Mouse (Mus musculus): ENCODE measurements around the gene Igfbp5.

Gene Igfbp5

DNA sequence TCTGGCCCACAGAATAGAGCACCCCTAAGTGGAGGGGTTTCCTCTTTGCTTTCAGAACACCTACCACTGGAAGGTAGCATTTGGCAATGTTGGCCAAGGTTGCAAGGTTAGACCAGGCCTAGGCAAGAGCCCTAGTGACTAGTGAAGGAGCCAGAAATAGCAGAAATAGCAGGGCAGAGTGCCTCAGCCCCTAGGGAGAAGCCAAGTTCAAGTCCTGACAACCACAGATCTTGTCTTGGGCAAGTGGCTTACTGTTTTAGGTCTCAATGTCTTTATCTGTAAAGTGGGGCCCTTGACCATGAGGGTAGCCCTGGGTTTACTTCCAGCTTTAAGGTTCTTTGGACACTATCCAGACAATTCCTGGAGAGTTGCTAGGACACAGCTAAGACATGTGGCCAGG lies 5.4 kb downstream of the Igfbp5 start:
- in situ Hi-C loops (cut with MboI, MseI): loop anchor here (10.0 kb wide), 1 partner anchor 986 kb away; no protein-coding TSS in a partner anchor

DNA sequence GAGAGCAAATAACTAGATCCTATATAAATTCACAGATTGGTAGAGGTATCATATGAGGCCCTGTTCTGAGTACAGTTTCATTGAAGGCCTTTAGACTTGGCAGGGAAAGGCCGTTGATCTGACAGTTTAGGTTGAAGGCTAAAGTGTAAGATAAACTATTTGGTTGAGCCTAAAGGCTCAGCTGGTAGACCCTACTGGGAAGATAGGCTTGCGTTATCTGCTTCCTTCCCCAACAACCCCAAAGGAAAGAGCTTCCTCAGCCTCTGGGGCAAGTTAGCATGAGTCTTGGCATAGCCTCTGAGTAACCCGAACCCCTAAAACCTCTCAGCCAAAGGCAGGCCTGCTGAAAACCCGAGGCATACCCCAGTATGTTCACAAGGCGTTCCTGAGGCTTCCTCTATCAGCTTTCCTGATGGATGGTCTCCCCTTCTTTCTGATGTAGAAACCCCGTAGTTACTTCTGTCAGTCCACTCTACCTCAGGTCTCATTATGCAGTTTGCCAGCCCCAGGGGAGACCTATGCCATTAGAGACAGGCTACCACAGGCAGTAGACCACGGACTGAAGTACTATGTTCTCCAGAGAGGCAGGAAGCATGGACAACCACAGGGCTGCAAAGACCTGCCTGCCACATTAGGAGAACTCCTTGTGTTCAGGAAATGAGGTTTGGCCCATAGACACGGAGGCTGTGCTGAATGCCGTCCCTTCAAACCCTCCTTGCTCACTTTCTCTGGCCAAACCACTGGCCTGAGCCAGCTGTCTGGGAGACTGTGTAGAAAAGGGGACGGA lies 6.1 kb downstream of the Igfbp5 start:
- in situ Hi-C loops (cut with MboI, MseI): loop anchor here (10.0 kb wide), 1 partner anchor 986 kb away; no protein-coding TSS in a partner anchor

- in situ Hi-C loops (cut with MboI, MseI): loop anchor here (10.0 kb wide), 1 partner anchor 987 kb away; no protein-coding TSS in a partner anchor
Observed at GRCm38 (mm10) chr1:72867346-72867745, 7.3 kb downstream of the Igfbp5 start.

- in situ Hi-C loops (cut with MboI, MseI): loop anchor here (10.0 kb wide), 1 partner anchor 988 kb away; no protein-coding TSS in a partner anchor
Observed at GRCm38 (mm10) chr1:72866417-72866816, 8.3 kb downstream of the Igfbp5 start.

GRCm38 (mm10) chr1:72865900-72866299 lies 8.8 kb downstream of the Igfbp5 start:
- in situ Hi-C loops (cut with MboI, MseI): loop anchor here (10.0 kb wide), 1 partner anchor 989 kb away; no protein-coding TSS in a partner anchor

GRCm38 (mm10) chr1:72864272-72864671 lies 10.4 kb downstream of the Igfbp5 start:
- in situ Hi-C loops (cut with MboI, MseI): loop anchor here (5.0 to 10.0 kb wide), 2 partner anchors 958 to 991 kb away; no protein-coding TSS in a partner anchor

GRCm38 (mm10) chr1:72863692-72864091 lies 11.0 kb downstream of the Igfbp5 start:
- in situ Hi-C loops (cut with MboI, MseI): loop anchor here (5.0 to 10.0 kb wide), 2 partner anchors 959 to 991 kb away; no protein-coding TSS in a partner anchor

DNA sequence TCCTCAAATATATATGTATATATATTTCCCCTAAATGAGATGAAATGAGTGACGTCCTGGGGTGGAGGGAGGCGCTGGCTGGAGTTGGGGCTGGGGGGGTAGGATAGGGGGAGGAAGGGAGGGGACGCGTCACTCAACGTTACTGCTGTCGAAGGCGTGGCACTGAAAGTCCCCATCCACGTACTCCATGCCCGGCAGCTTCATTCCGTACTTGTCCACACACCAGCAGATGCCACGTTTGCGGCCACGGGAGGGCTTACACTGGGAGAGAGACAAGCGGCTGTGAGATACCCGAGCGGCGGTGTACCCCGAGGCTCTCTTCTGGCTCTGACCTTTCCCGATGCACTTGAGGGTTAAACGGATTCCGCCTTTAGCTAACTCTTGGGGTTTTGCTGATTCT lies 12.4 kb downstream of the Igfbp5 start:
- in situ Hi-C loops (cut with MboI, MseI): loop anchor here (5.0 to 10.0 kb wide), 2 partner anchors 960 to 993 kb away; no protein-coding TSS in a partner anchor

- in situ Hi-C loops (cut with MboI, MseI): loop anchor here (5.0 to 10.0 kb wide), 2 partner anchors 961 to 993 kb away; no protein-coding TSS in a partner anchor
Observed at GRCm38 (mm10) chr1:72861702-72862101, 13.0 kb downstream of the Igfbp5 start.

- in situ Hi-C loops (cut with MboI, MseI): loop anchor here (5.0 to 10.0 kb wide), 2 partner anchors 962 to 994 kb away; no protein-coding TSS in a partner anchor
Observed at GRCm38 (mm10) chr1:72860502-72860901, 14.2 kb downstream of the Igfbp5 start.

GRCm38 (mm10) chr1:72859963-72860362 lies 14.7 kb downstream of the Igfbp5 start:
- in situ Hi-C loops (cut with MboI, MseI): loop anchor here (5.0 to 10.0 kb wide), 2 partner anchors 962 to 995 kb away; no protein-coding TSS in a partner anchor

DNA sequence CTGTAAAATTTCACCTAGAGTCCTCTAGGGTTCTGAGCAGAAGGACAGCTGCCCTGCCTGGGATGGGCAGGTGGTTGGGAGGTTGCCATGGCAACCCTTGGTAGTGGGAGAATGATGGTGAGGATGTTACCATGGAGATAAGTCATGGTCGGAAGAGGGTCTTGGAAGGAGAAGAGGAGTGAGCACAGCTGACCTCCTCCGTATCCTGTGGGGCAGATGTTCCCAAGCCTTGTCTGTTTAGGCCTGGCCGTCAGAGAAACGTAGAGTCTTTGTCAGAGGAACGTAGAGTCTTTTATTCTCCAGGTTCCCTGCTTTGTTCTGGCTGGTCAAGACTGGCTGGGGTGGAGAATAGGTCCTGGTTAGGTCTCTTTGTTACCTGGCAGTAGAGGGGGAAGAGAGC lies 15.8 kb downstream of the Igfbp5 start:
- in situ Hi-C loops (cut with MboI, MseI): no loop called here

DNA sequence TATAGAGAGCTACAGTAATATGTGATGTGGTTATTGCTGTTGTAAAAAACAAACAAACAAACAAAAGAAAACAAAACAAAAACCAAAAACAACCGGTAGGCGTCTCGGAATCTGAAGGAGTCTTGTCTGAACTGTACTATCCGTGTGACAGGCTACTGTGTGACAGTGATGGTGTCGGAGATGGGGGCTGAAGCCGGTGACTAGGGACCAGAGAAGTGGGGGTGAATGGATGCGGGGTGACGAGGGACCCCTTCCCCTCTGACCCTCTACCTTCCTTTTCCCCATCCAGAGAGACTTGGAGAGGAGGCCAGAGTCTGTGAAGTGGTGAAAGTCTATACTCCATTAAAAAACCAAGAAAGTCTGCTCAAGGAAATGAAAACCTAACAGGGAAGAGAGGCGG lies 16.4 kb downstream of the Igfbp5 start:
- in situ Hi-C loops (cut with MboI, MseI): no loop called here

GRCm38 (mm10) chr1:72857631-72858030 lies 17.1 kb downstream of the Igfbp5 start:
- in situ Hi-C loops (cut with MboI, MseI): no loop called here

GRCm38 (mm10) chr1:72857142-72857541 lies 17.5 kb downstream of the Igfbp5 start:
- in situ Hi-C loops (cut with MboI, MseI): no loop called here

- in situ Hi-C loops (cut with MboI, MseI): no loop called here
Observed at GRCm38 (mm10) chr1:72856209-72856909, 18.3 kb downstream of the Igfbp5 start.

- in situ Hi-C loops (cut with MboI, MseI): no loop called here
Observed at GRCm38 (mm10) chr1:72855729-72856128, 19.0 kb downstream of the Igfbp5 start.

DNA sequence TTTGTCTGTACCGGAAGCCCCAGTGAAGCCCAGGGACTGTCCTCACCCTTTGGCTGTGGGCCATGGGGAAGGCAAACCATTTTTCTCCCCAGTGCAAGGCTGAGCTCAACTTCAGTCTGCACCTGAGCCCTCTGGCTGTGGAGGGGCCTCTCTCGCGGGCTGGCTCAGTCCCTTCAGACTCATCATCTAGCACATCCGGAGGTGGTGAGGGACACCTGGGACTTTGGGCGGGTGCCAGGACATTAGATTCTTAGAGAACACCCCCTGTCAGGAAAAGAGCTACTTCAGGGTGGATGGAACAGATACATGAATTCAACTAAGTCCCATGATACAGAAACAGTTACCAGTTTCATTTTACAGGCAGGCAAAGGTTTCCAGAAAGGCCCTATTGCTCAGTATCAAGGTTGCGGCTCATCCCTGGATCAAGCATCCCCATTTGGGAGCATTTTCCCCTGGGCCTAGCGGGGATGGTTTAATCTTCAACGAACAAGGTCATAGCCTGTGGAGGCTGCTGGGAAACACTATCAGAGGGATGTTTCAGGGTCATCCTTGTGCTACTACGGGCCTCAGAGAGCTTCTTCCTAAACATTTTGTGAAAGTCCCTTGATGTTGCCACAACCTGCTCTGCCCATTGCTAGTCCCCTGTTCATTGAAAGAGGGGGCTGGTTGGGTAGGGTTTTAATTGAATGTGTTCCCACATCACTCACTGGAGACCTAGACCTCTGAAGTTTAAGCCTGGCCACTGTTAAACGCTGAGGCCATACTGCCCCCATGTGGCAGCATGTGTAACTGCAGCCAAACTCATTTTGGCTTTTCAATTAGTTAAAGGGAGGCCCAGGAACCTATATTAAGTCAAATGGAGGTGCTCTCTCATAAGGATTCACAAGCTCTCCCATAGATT lies 20.1 kb downstream of the Igfbp5 start:
- in situ Hi-C loops (cut with MboI, MseI): loop anchor here (5.0 kb wide), 1 partner anchor 137 kb away; no protein-coding TSS in a partner anchor

GRCm38 (mm10) chr1:72853759-72854158 lies 20.9 kb downstream of the Igfbp5 start:
- in situ Hi-C loops (cut with MboI, MseI): loop anchor here (5.0 kb wide), 1 partner anchor 136 kb away; no protein-coding TSS in a partner anchor

- in situ Hi-C loops (cut with MboI, MseI): no loop called here
Observed at GRCm38 (mm10) chr1:72849037-72849436, 25.6 kb downstream of the Igfbp5 start.

- in situ Hi-C loops (cut with MboI, MseI): no loop called here
Observed at GRCm38 (mm10) chr1:72847849-72848380, 26.8 kb downstream of the Igfbp5 start.
